ENCODE assay signal across 8 mouse cellular contexts in the genomic region with DNA sequence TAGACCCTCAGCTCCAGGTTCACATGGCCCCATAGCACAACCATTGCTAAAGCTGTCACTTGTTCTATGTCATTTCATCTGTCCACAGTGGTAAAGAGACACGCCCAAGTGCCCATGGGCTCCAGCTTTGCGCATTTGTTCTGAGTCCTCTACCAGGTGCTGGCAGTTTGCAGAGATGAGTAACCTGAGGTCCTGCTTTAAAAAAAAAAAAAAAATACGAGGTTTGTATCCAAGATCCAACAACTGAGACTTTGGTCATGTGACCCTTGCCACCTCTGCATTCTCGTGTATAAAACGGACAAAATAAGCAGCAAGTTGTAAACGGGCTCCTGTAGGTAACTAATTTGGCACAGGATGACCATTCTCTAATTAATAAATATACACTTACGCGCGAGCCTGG.
DNase-seq lines count a peak whose midpoint lies in the region; ATAC-seq and TF ChIP-seq lines count a peak whose summit lies in the region.

No protein-coding gene starts in this region.

- no peak overlapping the region for H3ac ChIP-seq in myocyte (ENCODE audit: control insufficient read depth, insufficient read length)

- peak overlapping the region; percentile 88 for H3K27ac ChIP-seq in kidney, embryonic 15.5 days
- peak overlapping the region; percentile 97 for H3K27ac ChIP-seq in brown adipose tissue, adult 24 weeks (replicated peaks; ENCODE audit: low read depth, low read length)
- peak overlapping the region; percentile 70 for H3K27ac ChIP-seq in kidney, postnatal 0 days

- H3K36me3 ChIP-seq in kidney, embryonic 15.5 days: no peaks in the 10 kb centered on the region
- H3K36me3 ChIP-seq in kidney, postnatal 0 days (ENCODE audit: insufficient read depth, low read length): no peaks in the 10 kb centered on the region
- no peaks in the 10 kb centered on the region for H3K36me3 ChIP-seq in myocyte (ENCODE audit: control insufficient read depth, insufficient read depth)

- 26% methylated on average over 9 of the region's 9 CpGs for WGBS in kidney, embryonic 15.5 days
- 17% methylated on average over 9 of the region's 9 CpGs for WGBS in kidney, postnatal 0 days

- no peak for TF ChIP-seq CTCF in kidney, postnatal 0 days (IDR thresholded peaks at IDR 0.05; ENCODE audit: low read depth)

- H3K79me2 ChIP-seq in myocyte (ENCODE audit: control insufficient read depth, insufficient read depth): no peaks in the 10 kb centered on the region

- peak overlapping the region; percentile 65 for H3K4me2 ChIP-seq in kidney, embryonic 15.5 days
- H3K4me2 ChIP-seq in kidney, postnatal 0 days (ENCODE audit: low read length): peak overlapping the region; percentile 57; the same call in 1 of the 2 replicates
- H3K4me2 ChIP-seq in myocyte (ENCODE audit: low read depth): peak overlapping the region; percentile 75

- H3K4me1 ChIP-seq in kidney, embryonic 15.5 days: peaks cover 60% of the 10 kb centered on the region
- peaks cover 33% of the 10 kb centered on the region for H3K4me1 ChIP-seq in brown adipose tissue, adult 24 weeks (ENCODE audit: control insufficient read depth, insufficient read depth, insufficient read length, low read length)
- H3K4me1 ChIP-seq in kidney, postnatal 0 days (replicated peaks; ENCODE audit: insufficient read depth, low read length): peaks cover 20% of the 10 kb centered on the region

- no peaks in the 10 kb centered on the region for H3K9me3 ChIP-seq in kidney, embryonic 15.5 days (replicated peaks)
- no peaks in the 10 kb centered on the region for H3K9me3 ChIP-seq in kidney, postnatal 0 days (replicated peaks; ENCODE audit: low read length)

- no peak for DNase-seq in kidney, postnatal 14 days
- no peak for DNase-seq in kidney, postnatal 0 days (ENCODE audit: low spot score)
- no peak for DNase-seq in frontal cortex, postnatal 10 days (ENCODE audit: low spot score in 2 of 2)
- DNase-seq in cerebellum, adult 9-11 months: no peak
- no peak for DNase-seq in layer of hippocampus, adult 8-10 months (ENCODE audit: low spot score in 2 of 2)

- peaks cover 13% of the 10 kb centered on the region for H3K27me3 ChIP-seq in kidney, embryonic 15.5 days
- H3K27me3 ChIP-seq in kidney, postnatal 0 days (ENCODE audit: insufficient read depth, low read length): no peaks in the 10 kb centered on the region
- no peaks in the 10 kb centered on the region for H3K27me3 ChIP-seq in myocyte (ENCODE audit: control insufficient read depth, insufficient read depth, insufficient read length)

- peak overlapping the region; percentile 34 for H3K4me3 ChIP-seq in kidney, embryonic 15.5 days (replicated peaks)
- peak overlapping the region; percentile 55 for H3K4me3 ChIP-seq in brown adipose tissue, adult 24 weeks (ENCODE audit: insufficient read depth, low read depth, low read length)
- no peak overlapping the region for H3K4me3 ChIP-seq in kidney, postnatal 0 days (replicated peaks; ENCODE audit: low read depth, low read length)
- H3K4me3 ChIP-seq in myocyte: peak overlapping the region; percentile 26

- no peak for TF ChIP-seq POLR2A in myocyte (IDR thresholded peaks at IDR 0.05; ENCODE audit: insufficient read length, low read depth)

- 0 out of 2 replicates have a peak overlapping the region, but pooled peaks have one; percentile 39 for H3K9ac ChIP-seq in kidney, embryonic 15.5 days
- peak overlapping the region; percentile 35; the same call in 1 of the 2 replicates for H3K9ac ChIP-seq in kidney, postnatal 0 days (ENCODE audit: low read depth, low read length)

- no peak for ATAC-seq in kidney, embryonic 15.5 days (replicated peaks; ENCODE audit: low FRiP score)
- ATAC-seq in kidney, postnatal 0 days (replicated peaks; ENCODE audit: low FRiP score, low read depth): no peak

TF ChIP-seq in myocyte, 11 proteins besides CTCF, POLR2A, EP300 and RAD21:
- TF ChIP-seq MYOD1 (IDR thresholded peaks at IDR 0.05; ENCODE audit: control insufficient read depth in 1 of 3, insufficient read length in 2 of 3, low read depth in 2 of 3) (peak in 1 of 3 experiments; percentile 58), MAX (IDR thresholded peaks at IDR 0.05; ENCODE audit: low read depth) (no peak), SRF (IDR thresholded peaks at IDR 0.05; ENCODE audit: control insufficient read depth, insufficient read length, low read depth) (no peak), USF1 (IDR thresholded peaks at IDR 0.05; ENCODE audit: low read depth) (peak; percentile 85), TCF3 (IDR thresholded peaks at IDR 0.05; ENCODE audit: insufficient read length, low read depth) (no peak), E2F4 (IDR thresholded peaks at IDR 0.05; ENCODE audit: insufficient read depth) (no peak), POLR2AphosphoS2 (IDR thresholded peaks at IDR 0.05; ENCODE audit: insufficient read length, low read depth) (no peak), REST (IDR thresholded peaks at IDR 0.05; ENCODE audit: insufficient read depth, insufficient read length) (no peak), TCF12 (IDR thresholded peaks at IDR 0.05; ENCODE audit: insufficient read depth, poor library complexity, severe bottlenecking) (peak; percentile 29), MYOG (IDR thresholded peaks at IDR 0.05; ENCODE audit: control insufficient read depth in 1 of 3, insufficient read depth in 1 of 3, insufficient read length in 2 of 3, low read depth in 2 of 3) (no peak), CEBPB (IDR thresholded peaks at IDR 0.05; ENCODE audit: insufficient read depth, poor library complexity, severe bottlenecking) (no peak)
